Comparison of ENCODE assay signal across 17 mouse cellular contexts in the genomic region with DNA sequence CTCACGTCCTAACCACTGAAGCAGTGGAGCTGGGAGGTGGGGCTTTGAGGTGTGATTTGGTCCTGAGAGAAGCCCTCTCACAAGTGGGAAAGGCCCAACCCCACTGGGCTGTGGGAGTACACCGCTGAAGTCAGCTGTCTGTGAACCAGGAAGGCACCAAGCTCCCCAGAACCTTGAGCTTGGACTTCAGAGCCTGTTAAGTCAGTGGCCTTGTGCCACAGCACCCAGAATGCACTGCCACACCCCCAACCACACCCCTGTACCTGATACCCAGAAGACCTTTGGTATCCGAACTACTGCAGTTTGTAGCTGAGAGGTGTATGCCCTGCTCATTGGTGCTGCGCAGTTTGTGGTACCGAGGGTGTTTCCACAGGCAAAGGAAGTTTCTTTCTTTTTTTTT.
"Had no signal": no experiment of that assay in that cellular context is flagged by ENCODE, and none has a peak within 500 bp of the region (broad histone marks: within the 10 kb centered on the region; RNA-seq: fewer than 3 reads in every experiment).

No protein-coding gene starts in this region.

- H3K4me3 ChIP-seq: left cerebral cortex, adult 2 months; liver, embryonic 13.5 days; midbrain, embryonic 12.5 days; midbrain, embryonic 15.5 days; stomach, embryonic 15.5 days had no signal

- H3K4me1 ChIP-seq: liver, embryonic 13.5 days; stomach, embryonic 15.5 days had no signal

- H3K9me3 ChIP-seq: liver, embryonic 13.5 days; midbrain, embryonic 12.5 days; midbrain, embryonic 15.5 days; stomach, embryonic 15.5 days had no signal

- DNase-seq: kidney, adult 2 months; kidney, postnatal 25 days; layer of hippocampus, postnatal 36 days; liver, embryonic 13.5 days; lung, adult 2 months; lung, postnatal 14 days; lung, postnatal 4 days; right cerebral cortex, postnatal 14 days; right cerebral cortex, postnatal 4 days; spleen, adult 18-20 months; thymus, adult 2 months; thymus, postnatal 14 days had no signal

- ATAC-seq: midbrain, embryonic 15.5 days had no signal

- H3K27ac ChIP-seq: kidney, postnatal 0 days; left cerebral cortex, adult 2 months; liver, embryonic 13.5 days; midbrain, embryonic 12.5 days; midbrain, embryonic 15.5 days; stomach, embryonic 15.5 days had no signal

- H3K27me3 ChIP-seq: liver, embryonic 13.5 days; midbrain, embryonic 12.5 days; midbrain, embryonic 15.5 days; stomach, embryonic 15.5 days had no signal

- H3K4me2 ChIP-seq: liver, embryonic 13.5 days; midbrain, embryonic 12.5 days; midbrain, embryonic 15.5 days; stomach, embryonic 15.5 days had no signal

- H3K36me3 ChIP-seq: liver, embryonic 13.5 days; midbrain, embryonic 12.5 days; midbrain, embryonic 15.5 days; stomach, embryonic 15.5 days had no signal

- H3K9ac ChIP-seq: liver, embryonic 13.5 days; midbrain, embryonic 12.5 days; midbrain, embryonic 15.5 days; stomach, embryonic 15.5 days had no signal
